Mouse (Mus musculus): ENCODE data around the gene CT030661.1.
"Not testable (repeated sequence)": the region's sequence is repeated elsewhere in the genome, so short reads cannot be mapped to it uniquely, and the experiment has no call there.

Gene CT030661.1

DNA sequence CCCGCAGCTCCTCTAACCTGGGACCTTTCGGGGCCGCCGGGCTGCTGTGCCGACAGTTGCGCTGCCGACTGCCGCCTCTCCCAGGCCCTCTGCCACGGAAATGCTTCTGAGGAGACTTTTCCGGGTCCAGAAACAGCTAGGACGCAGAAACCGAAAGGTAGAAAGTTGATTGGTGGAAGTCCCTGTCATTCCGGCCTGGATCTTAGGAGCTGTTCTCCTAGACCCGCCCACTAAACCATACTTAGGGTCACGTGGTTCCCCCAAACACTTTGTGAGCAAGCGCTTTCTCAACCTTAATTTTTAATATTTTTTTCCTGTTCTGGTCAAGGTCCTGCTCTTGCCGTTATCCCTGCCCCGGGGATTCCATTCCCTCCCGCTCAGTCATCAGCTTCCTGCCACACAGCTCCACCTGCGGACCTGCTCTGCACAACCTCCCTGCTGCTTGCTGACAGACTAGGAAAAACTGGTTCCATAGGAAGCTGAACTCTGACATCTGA is at the start of gene CT030661.1:
Gene CT030661.1, minus strand, starts transcription at position 108 of the 497 bp plus-strand sequence.
- DNase-seq (ENCODE audit: low spot score): peak; percentile 97

DNA sequence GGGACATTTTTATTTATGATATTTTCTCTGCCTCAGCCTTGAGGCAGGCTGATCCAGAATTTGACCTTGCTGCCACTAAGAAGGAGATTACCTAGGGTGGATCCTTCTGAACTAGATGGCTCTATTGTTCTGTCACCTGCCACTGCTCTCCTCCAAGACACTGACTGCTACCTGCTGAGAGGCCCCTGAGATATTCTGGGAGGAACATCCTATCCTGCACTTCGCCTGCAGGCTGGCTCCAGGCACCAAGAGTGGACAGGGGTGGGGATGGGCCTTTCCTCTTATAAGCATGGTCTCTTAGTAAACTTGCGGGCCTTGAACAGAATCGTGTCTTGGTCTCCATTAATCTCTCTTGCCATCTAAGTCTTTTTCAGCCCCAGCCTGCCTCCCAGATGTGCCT is 49.3 kb upstream of the CT030661.1 start:
- DNase-seq (ENCODE audit: low spot score): no peak

DNA sequence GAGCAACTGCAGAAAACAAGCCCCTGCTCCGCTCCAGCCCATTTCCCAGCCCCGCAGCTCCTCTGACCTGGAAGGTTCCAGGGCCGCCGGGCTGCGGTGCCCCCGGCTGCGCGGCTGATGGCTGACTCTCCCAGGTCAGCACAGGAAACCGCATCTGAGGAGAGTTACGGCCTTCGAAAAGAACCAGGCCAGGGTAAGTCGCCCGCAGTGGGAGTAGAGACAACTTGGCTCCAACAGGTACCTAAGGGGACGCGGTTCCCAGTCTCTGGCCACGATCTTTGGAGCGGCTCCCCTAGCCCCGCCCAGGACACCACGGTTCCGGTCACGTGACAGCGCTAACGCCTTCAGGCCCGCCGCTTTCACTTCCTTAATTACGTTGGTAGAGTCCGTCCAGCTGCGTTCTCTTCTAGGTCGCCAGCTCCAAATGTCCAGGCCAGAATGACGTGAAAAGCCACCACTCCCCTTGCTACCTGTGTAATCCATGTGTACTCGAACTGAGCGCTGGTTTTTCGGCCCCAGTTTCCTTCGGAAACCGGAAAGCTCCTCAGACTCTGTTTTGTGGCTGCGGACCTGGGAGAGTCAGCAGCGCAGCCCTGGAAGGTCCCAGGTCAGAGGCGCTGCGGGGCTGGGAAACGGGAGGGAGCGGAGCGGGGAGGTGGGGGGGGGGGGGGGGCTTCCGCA is 46.6 kb upstream of the CT030661.1 start, which contains the start of the genes Zfp944 and Zfp758:
Gene Zfp944, minus strand, starts transcription at position 300 of the 681 bp plus-strand sequence.
Gene Zfp758, plus strand, starts transcription at position 353 of the 681 bp plus-strand sequence.
- peak; percentile 43 for DNase-seq (ENCODE audit: low spot score)

DNA sequence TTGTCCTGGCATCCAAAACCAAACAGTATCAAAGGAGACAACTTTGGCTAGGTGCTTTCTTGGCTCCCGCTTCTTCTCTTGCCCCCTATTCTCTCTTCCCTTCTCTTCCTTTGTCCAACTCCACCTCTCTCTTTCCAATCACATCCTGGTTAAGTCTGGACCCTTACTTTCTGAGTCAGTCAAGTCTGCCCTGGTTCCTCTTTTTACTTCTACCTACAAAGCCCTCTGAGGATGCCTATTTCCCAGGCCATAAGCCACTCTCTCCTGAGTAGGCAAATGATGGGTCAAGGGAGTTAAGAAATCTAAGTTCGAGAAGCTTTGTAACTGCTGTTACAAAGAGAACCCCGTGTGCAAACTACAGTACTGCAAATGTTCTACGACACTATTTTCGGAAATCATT is 45.9 kb upstream of the CT030661.1 start:
- no peak for DNase-seq (ENCODE audit: low spot score)

DNA sequence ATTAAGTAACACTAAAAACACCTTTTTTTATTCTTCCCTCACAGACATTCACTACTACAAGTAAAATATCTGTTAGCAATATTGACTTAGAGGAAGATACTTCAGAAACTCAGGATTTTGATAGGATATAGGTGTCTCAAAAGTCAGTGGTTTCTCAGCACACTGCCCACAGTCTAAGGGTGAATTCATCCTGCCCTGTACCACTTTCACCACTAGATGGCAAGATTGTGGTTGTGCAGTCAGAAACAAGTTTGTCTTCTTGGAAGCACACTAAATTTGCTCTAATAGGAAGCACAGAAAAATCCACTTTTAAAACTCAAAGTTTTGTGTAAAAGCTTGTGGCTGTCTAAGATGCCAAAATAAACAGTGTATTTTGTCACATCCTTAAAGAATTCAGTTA is 38.2 kb upstream of the CT030661.1 start:
- peak; percentile 50 for DNase-seq (ENCODE audit: low spot score)

DNA sequence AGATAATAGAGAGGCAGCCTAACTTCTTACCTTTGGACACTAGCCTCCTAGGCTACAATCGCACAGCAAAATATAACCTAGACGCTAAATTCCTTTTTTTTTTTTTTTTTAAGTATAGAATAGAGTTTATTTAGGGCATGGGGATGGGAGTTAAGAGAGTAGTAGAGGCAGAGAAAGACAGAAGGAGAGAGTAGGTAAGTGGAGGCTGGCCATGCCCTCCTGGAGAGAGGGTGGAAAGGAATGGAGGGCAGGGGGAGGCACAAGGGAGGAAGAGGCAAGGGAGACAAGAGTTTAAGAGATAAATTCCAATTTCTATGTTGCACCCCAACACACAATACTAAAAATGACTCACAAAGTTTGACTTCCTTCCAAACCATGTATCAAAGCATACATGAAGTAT is 610 bp upstream of the CT030661.1 start:
- not testable (repeated sequence) for DNase-seq (ENCODE audit: low spot score)

DNA sequence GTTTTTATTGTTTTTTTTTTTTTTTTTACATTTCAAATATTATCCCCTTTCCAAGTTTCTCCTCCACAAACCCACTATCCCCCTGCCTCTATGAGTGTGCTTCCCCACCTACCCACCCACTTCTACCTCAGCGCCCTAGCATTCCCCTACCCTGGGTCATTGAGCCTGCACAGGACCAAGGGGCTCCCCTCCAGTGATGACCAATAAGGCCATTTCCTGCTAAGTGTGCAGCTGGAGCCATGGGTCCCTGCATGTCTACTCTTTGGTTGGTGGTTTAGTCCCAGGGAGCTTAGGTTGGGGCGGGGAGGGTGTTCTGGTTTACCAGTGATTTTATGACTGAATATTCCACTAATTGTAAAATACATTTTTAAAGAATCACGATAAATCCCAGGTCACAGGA is 418 bp downstream of the CT030661.1 start:
- not testable (repeated sequence) for DNase-seq (ENCODE audit: low spot score)

All from lung, postnatal 25 days (tissue).